Mouse (Mus musculus) hindbrain, postnatal 0 days (tissue): ENCODE measurements around the gene Olfr1415. TPM values are rescaled to one million over a fixed set of nuclear protein-coding genes. Genes with fewer than 3 reads are reported as not detected.

Experiments used
- ATAC-seq: fragments of 200-750 bp; cut with Nextera tagmentation; 2 replicates; pipeline ENCODE4 v1.8.0; 2017; ENCODE audit warnings: mild to moderate bottlenecking, moderate TSS enrichment, moderate library complexity
- DNase-seq: peaks from one replicate; pipeline ENCODE4 v3.0.0-alpha.2; 2015; ENCODE audit warnings: low spot score
- H3K27ac ChIP-seq: fragments of 300-500 bp; sonication (generic); 2 replicates; pipeline ENCODE4 v1.5.1; 2014; ENCODE audit warnings: mild to moderate bottlenecking
- H3K27me3 ChIP-seq: fragments of 300-500 bp; sonication (generic); 2 replicates; pipeline ENCODE4 v1.6.1; 2014; ENCODE audit warnings: low read length, mixed read lengths; ENCODE audit not compliant: insufficient read depth
- H3K36me3 ChIP-seq: fragments of 300-500 bp; sonication (generic); 2 replicates; pipeline ENCODE4 v1.6.1; 2014; ENCODE audit warnings: low read length, mixed read lengths; ENCODE audit not compliant: insufficient read depth
- H3K4me1 ChIP-seq: fragments of 300-500 bp; sonication (generic); 2 replicates; pipeline ENCODE4 v1.6.1; 2014; ENCODE audit warnings: antibody characterized with exemption, low read length, mixed read lengths; ENCODE audit not compliant: insufficient read depth
- H3K4me2 ChIP-seq: fragments of 300-500 bp; sonication (generic); 2 replicates; pipeline ENCODE4 v1.6.1; 2014; ENCODE audit warnings: low read depth, mild to moderate bottlenecking, low read length, moderate library complexity, mixed read lengths
- H3K4me3 ChIP-seq: fragments of 300-500 bp; sonication (generic); 2 replicates; pipeline ENCODE4 v1.5.1; 2014; ENCODE audit warnings: low read length
- H3K9ac ChIP-seq: fragments of 300-500 bp; sonication (generic); replicated peaks from 2 replicates; pipeline ENCODE4 v1.6.1; 2014; ENCODE audit warnings: mild to moderate bottlenecking, low read length, moderate library complexity, mixed read lengths
- H3K9me3 ChIP-seq: fragments of 300-500 bp; sonication (generic); 2 replicates; pipeline ENCODE4 v1.6.1; 2016; ENCODE audit warnings: low read length, mixed read lengths
- CTCF ChIP-seq: IDR thresholded peaks from 2 replicates; pipeline ENCODE4 v1.5.1; 2016; ENCODE audit warnings: antibody characterized with exemption, control low read depth, low read depth
- WGBS: fragments of 180-500 bp; shearing (Covaris S2); extraction: QIAGEN DNeasy Blood & Tissue Kit; methylation state at CpG from one replicate; pipeline ENCODE4 v1.1.7; 2014; 5-methylcytosine and 5-hydroxymethylcytosine counted together
- polyA plus RNA-seq: library from polyadenylated mRNA; unstranded; fragments of >200 nt; fragmentation: Nextera tagmentation; extraction: Ambion mirVana; gene quantifications from 2 replicates; pipeline ENCODE4 v1.2.1, GENCODE M21; 2015
- total RNA-seq: library from RNA; depleted of rRNA; stranded (reverse); fragments of >200 nt; gene quantifications from 2 replicates; pipeline ENCODE4 v1.2.3, GENCODE M21; 2014; rRNA removed

Gene Olfr1415
- not detected in 2 replicates for total RNA-seq
- not detected in 2 replicates for polyA plus RNA-seq

GRCm38 (mm10) chr1:92496001-92496400 is at the start of gene Olfr1415:
TSS of gene Olfr1415 (minus strand) at chr1:92496101.
- Histone ChIP-seq H3K27ac (no peak within 1 kb of the TSS), H3K4me3 (no peak within 1 kb of the TSS), H3K36me3 (no peaks in the 10 kb centered on the region), H3K9me3 (0 out of 2 replicates have a peak, but pooled peaks cover 3% of the 10 kb centered on the region), H3K27me3 (no peaks in the 10 kb centered on the region), H3K4me2 (no peak within 1 kb of the TSS), H3K4me1 (no peaks in the 10 kb centered on the region), H3K9ac (no peak within 1 kb of the TSS)
- DNase-seq: no peak
- ATAC-seq: no peak
- WGBS: 76% methylated on average over 2 of the region's 2 CpGs
- no peak for TF ChIP-seq CTCF

- H3K4me3 ChIP-seq: no peak overlapping the region
- 37% methylated on average over 2 of the region's 2 CpGs for whole genome bisulfite sequencing
- H3K4me2 ChIP-seq: no peak overlapping the region
- H3K9ac ChIP-seq: no peak overlapping the region
- no peak for DNase-seq
- H3K4me1 ChIP-seq: no peaks in the 10 kb centered on the region
- H3K27ac ChIP-seq: no peak overlapping the region
- H3K27me3 ChIP-seq: no peaks in the 10 kb centered on the region
- ATAC-seq: no peak
- TF ChIP-seq CTCF: no peak
- no peaks in the 10 kb centered on the region for H3K9me3 ChIP-seq
- no peaks in the 10 kb centered on the region for H3K36me3 ChIP-seq
Observed at GRCm38 (mm10) chr1:92539071-92539470, 43.2 kb upstream of the Olfr1415 start.

GRCm38 (mm10) chr1:92536972-92537371 is 41.1 kb upstream of the Olfr1415 start:
- TF ChIP-seq CTCF: no peak
- H3K27me3 ChIP-seq: no peaks in the 10 kb centered on the region
- no peak overlapping the region for H3K27ac ChIP-seq
- no peak overlapping the region for H3K4me3 ChIP-seq
- no peak overlapping the region for H3K9ac ChIP-seq
- DNase-seq (no peak), ATAC-seq (no peak)
- WGBS: 55% methylated on average over 5 of the region's 5 CpGs
- no peaks in the 10 kb centered on the region for H3K4me1 ChIP-seq
- H3K9me3 ChIP-seq: no peaks in the 10 kb centered on the region
- H3K4me2 ChIP-seq: no peak overlapping the region
- no peaks in the 10 kb centered on the region for H3K36me3 ChIP-seq

- ATAC-seq (no peak), DNase-seq (no peak)
- WGBS: 81% methylated on average over 3 of the region's 3 CpGs
Observed at GRCm38 (mm10) chr1:92523764-92524163, 27.9 kb upstream of the Olfr1415 start.

GRCm38 (mm10) chr1:92521376-92521775 is 25.5 kb upstream of the Olfr1415 start:
- Histone ChIP-seq H3K9me3 (no peaks in the 10 kb centered on the region), H3K4me2 (0 out of 2 replicates have a peak overlapping the region, but pooled peaks have one; percentile 35), H3K27me3 (no peaks in the 10 kb centered on the region), H3K9ac (0 out of 2 replicates have a peak overlapping the region, but pooled peaks have one; percentile 17), H3K4me1 (no peaks in the 10 kb centered on the region), H3K27ac (no peak overlapping the region), H3K4me3 (no peak overlapping the region), H3K36me3 (no peaks in the 10 kb centered on the region)
- ATAC-seq (peak; percentile 76), DNase-seq (peak; percentile 88)
- peak; percentile 79 for TF ChIP-seq CTCF
- WGBS: 16% methylated on average over 10 of the region's 10 CpGs

More at GRCm38 (mm10) chr1:92523764-92524163, 27.9 kb upstream of the Olfr1415 start:
- Histone ChIP-seq H3K27me3 (no peaks in the 10 kb centered on the region), H3K4me3 (no peak overlapping the region), H3K9ac (no peak overlapping the region), H3K4me2 (no peak overlapping the region), H3K36me3 (no peaks in the 10 kb centered on the region), H3K9me3 (no peaks in the 10 kb centered on the region), H3K27ac (no peak overlapping the region), H3K4me1 (no peaks in the 10 kb centered on the region)
- TF ChIP-seq CTCF: no peak

- Histone ChIP-seq H3K4me3 (no peak overlapping the region), H3K9me3 (no peaks in the 10 kb centered on the region), H3K9ac (no peak overlapping the region), H3K27ac (no peak overlapping the region), H3K4me1 (no peaks in the 10 kb centered on the region), H3K27me3 (no peaks in the 10 kb centered on the region), H3K36me3 (no peaks in the 10 kb centered on the region), H3K4me2 (no peak overlapping the region)
- DNase-seq (no peak), ATAC-seq (no peak)
- 82% methylated on average over 6 of the region's 6 CpGs for WGBS
- TF ChIP-seq CTCF: no peak
Observed at GRCm38 (mm10) chr1:92519046-92519445, 23.1 kb upstream of the Olfr1415 start.

GRCm38 (mm10) chr1:92518561-92518960 is 22.7 kb upstream of the Olfr1415 start, which contains the start of gene Olfr1414:
TSS of gene Olfr1414 (minus strand) at chr1:92518661.
- no peak within 1 kb of the TSS for H3K4me3 ChIP-seq
- no peaks in the 10 kb centered on the region for H3K36me3 ChIP-seq
- no peaks in the 10 kb centered on the region for H3K9me3 ChIP-seq
- H3K9ac ChIP-seq: no peak within 1 kb of the TSS
- no peaks in the 10 kb centered on the region for H3K27me3 ChIP-seq
- TF ChIP-seq CTCF: no peak
- no peak within 1 kb of the TSS for H3K4me2 ChIP-seq
- H3K4me1 ChIP-seq: no peaks in the 10 kb centered on the region
- no peak within 1 kb of the TSS for H3K27ac ChIP-seq
- DNase-seq (no peak), ATAC-seq (no peak)
- 77% methylated on average over 3 of the region's 3 CpGs for WGBS
